ENCODE assay signal across 22 mouse cellular contexts in the genomic region with DNA sequence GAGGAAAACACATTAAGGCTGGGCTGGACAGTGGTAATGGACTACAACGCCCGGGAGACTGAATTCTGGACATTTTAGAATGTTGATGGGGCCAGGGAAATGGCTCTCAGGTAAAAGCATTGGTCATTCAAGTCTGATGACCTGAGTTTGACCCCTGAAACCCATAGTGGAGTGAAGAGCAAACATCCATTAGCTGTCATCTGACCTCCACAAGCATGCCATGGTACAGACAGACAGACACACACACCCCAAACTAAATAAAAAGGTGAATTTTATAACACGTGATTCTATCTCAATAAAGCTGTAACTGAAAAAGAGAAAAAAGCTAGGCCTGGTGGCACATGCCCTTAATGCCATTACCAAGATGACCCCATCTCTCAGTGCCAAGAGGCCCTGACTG. TPM values are rescaled to one million over a fixed set of nuclear protein-coding genes. Genes with fewer than 3 reads are reported as not detected.
A peak's percentile ranks its signal among the peaks of the same experiment; 100 is the strongest.
DNase-seq lines count a peak whose midpoint lies in the region; ATAC-seq and TF ChIP-seq lines count a peak whose summit lies in the region.
"Had no signal": no experiment of that assay in that cellular context is flagged by ENCODE, and none has a peak within 500 bp of the region (broad histone marks: within the 10 kb centered on the region; RNA-seq: fewer than 3 reads in every experiment).

No protein-coding gene starts in this region.

- H3K4me1 ChIP-seq in liver, adult 2 months (ENCODE audit: control insufficient read depth, insufficient read depth, low read length) = peaks cover 44% of the 10 kb centered on the region
- peaks cover 68% of the 10 kb centered on the region for H3K4me1 ChIP-seq in liver, embryonic 12.5 days
- H3K4me1 ChIP-seq in liver, embryonic 15.5 days (replicated peaks) = peaks cover 73% of the 10 kb centered on the region

- peak overlapping the region; percentile 43 for H3K9ac ChIP-seq in liver, adult 2 months (ENCODE audit: low read depth, low read length)
- H3K9ac ChIP-seq in liver, embryonic 12.5 days = no peak overlapping the region
- no peak overlapping the region for H3K9ac ChIP-seq in liver, embryonic 15.5 days
- H3K9ac ChIP-seq: embryonic facial prominence, embryonic 12.5 days; forebrain, embryonic 13.5 days; hindbrain, embryonic 14.5 days; intestine, embryonic 15.5 days had no signal

- H3K79me2 ChIP-seq in liver, adult 2 months (ENCODE audit: control insufficient read depth, insufficient read depth, low read length) = peaks cover 44% of the 10 kb centered on the region; the same call in 1 of the 2 replicates

- H3K27ac ChIP-seq in gastrocnemius, adult 2 months = peak overlapping the region; percentile 95
- H3K27ac ChIP-seq in liver, adult 2 months (replicated peaks; ENCODE audit: insufficient read depth, low read depth, low read length) = peak overlapping the region; percentile 90
- no peak overlapping the region for H3K27ac ChIP-seq in liver, embryonic 12.5 days
- peak overlapping the region; percentile 63 for H3K27ac ChIP-seq in liver, embryonic 15.5 days (replicated peaks)
- H3K27ac ChIP-seq: embryonic facial prominence, embryonic 12.5 days; forebrain, embryonic 13.5 days; hindbrain, embryonic 10.5 days; hindbrain, embryonic 14.5 days; intestine, embryonic 15.5 days had no signal

- H3K4me3 ChIP-seq in gastrocnemius, adult 2 months = peak overlapping the region; percentile 70
- H3K4me3 ChIP-seq in liver, adult 2 months (ENCODE audit: insufficient read depth, low read depth, low read length) = no peak overlapping the region
- no peak overlapping the region for H3K4me3 ChIP-seq in liver, embryonic 12.5 days
- no peak overlapping the region for H3K4me3 ChIP-seq in liver, embryonic 15.5 days (replicated peaks)
- H3K4me3 ChIP-seq: embryonic facial prominence, embryonic 12.5 days; forebrain, embryonic 13.5 days; hindbrain, embryonic 10.5 days; intestine, embryonic 15.5 days had no signal

- 0 out of 2 replicates have a peak, but pooled peaks cover under 1% of the 10 kb centered on the region for H3K36me3 ChIP-seq in liver, adult 2 months (ENCODE audit: control insufficient read depth, insufficient read depth, low read length)
- peaks cover 14% of the 10 kb centered on the region for H3K36me3 ChIP-seq in liver, embryonic 12.5 days
- H3K36me3 ChIP-seq in liver, embryonic 15.5 days (replicated peaks) = peaks cover 6% of the 10 kb centered on the region; the same call in 1 of the 2 replicates
- H3K36me3 ChIP-seq: embryonic facial prominence, embryonic 12.5 days had no signal

- H3K9me3 ChIP-seq in liver, embryonic 12.5 days (replicated peaks) = peaks cover 3% of the 10 kb centered on the region; the same call in 1 of the 2 replicates
- 0 out of 2 replicates have a peak, but pooled peaks cover 4% of the 10 kb centered on the region for H3K9me3 ChIP-seq in liver, embryonic 15.5 days (replicated peaks)
- H3K9me3 ChIP-seq: embryonic facial prominence, embryonic 12.5 days; forebrain, embryonic 13.5 days; intestine, embryonic 15.5 days had no signal

- 20% methylated on average over 3 of the region's 3 CpGs for WGBS in liver, adult 2 months
- WGBS in liver, embryonic 12.5 days (ENCODE audit: insufficient replicate concordance) = 66% methylated on average over 3 of the region's 3 CpGs
- 53% methylated on average over 3 of the region's 3 CpGs for WGBS in liver, embryonic 15.5 days (ENCODE audit: insufficient replicate concordance)

- H3K27me3 ChIP-seq in liver, adult 2 months (ENCODE audit: control insufficient read depth, insufficient read depth, low read length) = no peaks in the 10 kb centered on the region
- no peaks in the 10 kb centered on the region for H3K27me3 ChIP-seq in liver, embryonic 12.5 days (replicated peaks)
- no peaks in the 10 kb centered on the region for H3K27me3 ChIP-seq in liver, embryonic 15.5 days
- H3K27me3 ChIP-seq: CH12.LX; embryonic facial prominence, embryonic 12.5 days; forebrain, embryonic 13.5 days; intestine, embryonic 15.5 days; Patski had no signal

- no peak overlapping the region; the same call in 1 of the 2 replicates for H3K4me2 ChIP-seq in liver, embryonic 12.5 days
- 0 out of 2 replicates have a peak overlapping the region, but pooled peaks have one; percentile 3 for H3K4me2 ChIP-seq in liver, embryonic 15.5 days
- H3K4me2 ChIP-seq: embryonic facial prominence, embryonic 12.5 days; forebrain, embryonic 13.5 days; hindbrain, embryonic 14.5 days; intestine, embryonic 15.5 days had no signal

- no peak for DNase-seq in gastrocnemius, adult 2 months
- no peak for DNase-seq in gastrocnemius, postnatal 14 days
- peak; percentile 91 for DNase-seq in liver, adult 2 months (ENCODE audit: extremely low read depth, low read depth, low spot score)
- DNase-seq in testis, postnatal 10 days (ENCODE audit: low spot score) = no peak
- no peak for DNase-seq in kidney, adult 18-20 months
- DNase-seq: heart, adult 18-20 months had no signal

- no peak for TF ChIP-seq CTCF in gastrocnemius, adult 2 months (IDR thresholded peaks at IDR 0.05)
- TF ChIP-seq CTCF in liver, adult 2 months (IDR thresholded peaks at IDR 0.05; ENCODE audit: low read depth, low read length) = no peak

- ATAC-seq in liver, embryonic 12.5 days = no peak
- ATAC-seq in liver, embryonic 15.5 days (ENCODE audit: insufficient read depth) = no peak
- ATAC-seq: activated CD4-positive, CD25-positive, alpha-beta regulatory T cell, adult 4 months; forebrain, embryonic 13.5 days; intestine, embryonic 15.5 days; Patski had no signal

- intact Hi-C loops in gastrocnemius, adult 2 months (cut with DNase I) = no loop called here
- intact Hi-C loops in gastrocnemius, postnatal 14 days (cut with DNase I; ENCODE audit: low total_unique reads) = no loop called here

- no peak for TF ChIP-seq POLR2A in liver, adult 2 months (IDR thresholded peaks at IDR 0.05; ENCODE audit: extremely low read depth, insufficient read depth, low read length)

RNA-seq across cellular contexts. Expression of gene Stat5b, which starts 34.2 kb away (rescaled TPM):
- total RNA-seq in gastrocnemius, adult 2 months (2021) = 100 to 1,000 TPM; 139 to 145 TPM
- 100 to 1,000 TPM in 1 of 2 experiments, 10 to 100 TPM in 1; 100.0 to 110 TPM for total RNA-seq in gastrocnemius, postnatal 14 days (2021)
- total RNA-seq in liver, adult 2 months (2014; rRNA removed) = 31.8 and 33.0 TPM in 2 replicates
- polyA plus RNA-seq in liver, adult 2 months (2012; rRNA removed) = 32.0 and 35.2 TPM in 2 replicates
- 31.6 and 33.7 TPM in 2 replicates for polyA plus RNA-seq in liver, embryonic 12.5 days (2016; fragmentation: Nextera tagmentation; extraction: Ambion mirVana)
- polyA plus RNA-seq in liver, embryonic 15.5 days (2015; fragmentation: Nextera tagmentation; extraction: Ambion mirVana) = 20.6 and 22.5 TPM in 2 replicates

RNA-seq across cellular contexts. Expression of gene Stat5a, which starts 42.8 kb away (rescaled TPM):
- 10 to 100 TPM; 11.7 to 15.8 TPM for total RNA-seq in gastrocnemius, adult 2 months (2021)
- 10 to 100 TPM; 17.9 to 21.5 TPM for total RNA-seq in gastrocnemius, postnatal 14 days (2021)
- 6.9 and 7.8 TPM in 2 replicates for total RNA-seq in liver, adult 2 months (2014; rRNA removed)
- polyA plus RNA-seq in liver, adult 2 months (2012; rRNA removed) = 15.0 and 18.0 TPM in 2 replicates
- polyA plus RNA-seq in liver, embryonic 12.5 days (2016; fragmentation: Nextera tagmentation; extraction: Ambion mirVana) = 16.0 and 17.7 TPM in 2 replicates
- 8.2 and 8.7 TPM in 2 replicates for polyA plus RNA-seq in liver, embryonic 15.5 days (2015; fragmentation: Nextera tagmentation; extraction: Ambion mirVana)

RNA-seq across cellular contexts. Expression of gene Ghdc, which starts 45.6 kb away (rescaled TPM):
- total RNA-seq in gastrocnemius, adult 2 months (2021) = 1 to 10 TPM; 4.3 to 6.9 TPM
- total RNA-seq in gastrocnemius, postnatal 14 days (2021) = 1 to 10 TPM; 5.6 to 7.1 TPM
- 7.1 and 8.5 TPM in 2 replicates for total RNA-seq in liver, adult 2 months (2014; rRNA removed)
- 17.0 and 17.5 TPM in 2 replicates for polyA plus RNA-seq in liver, adult 2 months (2012; rRNA removed)
- polyA plus RNA-seq in liver, embryonic 12.5 days (2016; fragmentation: Nextera tagmentation; extraction: Ambion mirVana) = 2.1 and 2.4 TPM in 2 replicates
- 1.5 and 1.9 TPM in 2 replicates for polyA plus RNA-seq in liver, embryonic 15.5 days (2015; fragmentation: Nextera tagmentation; extraction: Ambion mirVana)

RNA-seq across cellular contexts. Expression of gene Hcrt, which starts 53.6 kb away (rescaled TPM):
- not detected for total RNA-seq in gastrocnemius, adult 2 months (2021)
- total RNA-seq in gastrocnemius, postnatal 14 days (2021) = not detected
- total RNA-seq in liver, adult 2 months (2014; rRNA removed) = not detected in 2 replicates
- polyA plus RNA-seq in liver, adult 2 months (2012; rRNA removed) = not detected in 2 replicates
- not detected in 2 replicates for polyA plus RNA-seq in liver, embryonic 12.5 days (2016; fragmentation: Nextera tagmentation; extraction: Ambion mirVana)
- polyA plus RNA-seq in liver, embryonic 15.5 days (2015; fragmentation: Nextera tagmentation; extraction: Ambion mirVana) = not detected in 2 replicates
- total RNA-seq: adrenal gland, adult 18-20 months; adrenal gland, postnatal 14 days; CH12.LX; gastrocnemius, adult 8-10 months; gastrocnemius, postnatal 4 days; heart, adult 18-20 months; heart, postnatal 25 days had no signal
- polyA plus RNA-seq: activated CD4-positive, CD25-positive, alpha-beta regulatory T cell, adult 4 months; embryonic facial prominence, embryonic 12.5 days; forebrain, embryonic 13.5 days; heart, embryonic 16.5 days; hindbrain, embryonic 10.5 days; hindbrain, embryonic 14.5 days; intestine, embryonic 15.5 days; Patski had no signal

RNA-seq across cellular contexts. Expression of gene Kcnh4, which starts 56.6 kb away (rescaled TPM):
- total RNA-seq in gastrocnemius, adult 2 months (2021) = not detected
- not detected for total RNA-seq in gastrocnemius, postnatal 14 days (2021)
- total RNA-seq in liver, adult 2 months (2014; rRNA removed) = not detected in 2 replicates
- polyA plus RNA-seq in liver, adult 2 months (2012; rRNA removed) = not detected in 2 replicates
- not detected in 2 replicates for polyA plus RNA-seq in liver, embryonic 12.5 days (2016; fragmentation: Nextera tagmentation; extraction: Ambion mirVana)
- not detected in 2 replicates for polyA plus RNA-seq in liver, embryonic 15.5 days (2015; fragmentation: Nextera tagmentation; extraction: Ambion mirVana)
- total RNA-seq: gastrocnemius, adult 8-10 months; heart, adult 18-20 months; heart, postnatal 25 days had no signal
- polyA plus RNA-seq: heart, embryonic 16.5 days had no signal
